Mouse (Mus musculus) cerebellum, adult 2 months (tissue): ENCODE data around the gene Inf2.

ENCODE experiments used
- CTCF ChIP-seq: fragments of 200-500 bp; IDR thresholded peaks from 2 replicates; pipeline ENCODE4 v1.5.1; 2011; ENCODE audit warnings: low read depth, mild to moderate bottlenecking, control low read depth, low read length, moderate library complexity, borderline replicate concordance; ENCODE audit not compliant: insufficient read depth
- POLR2A ChIP-seq: fragments of 200-500 bp; IDR thresholded peaks from 2 replicates; pipeline ENCODE4 v1.6.1; 2011; ENCODE audit warnings: low read length, control low read depth, borderline replicate concordance; ENCODE audit not compliant: insufficient read depth

GRCm38 (mm10) chr12:112539466-112539965 is 49.1 kb upstream of the Inf2 start:
- TF ChIP-seq POLR2A (no peak), CTCF (no peak)
